Mouse (Mus musculus): ENCODE measurements around the gene Man1c1. TPM values are rescaled to one million over a fixed set of nuclear protein-coding genes. Genes with fewer than 3 reads are reported as not detected.

Man1c1 gene
- total and polyA plus RNA-seq, 2 experiments from 2014 or later: 3.8 to 14.8 TPM

- H3K36me3 ChIP-seq (replicated peaks; ENCODE audit: control insufficient read depth, insufficient read depth, low read length): peaks cover 51% of the 10 kb centered on the region
- 7% methylated on average over 5 of the region's 5 CpGs for whole genome bisulfite sequencing
Observed at GRCm38 (mm10) chr4:134543261-134543660, 160.8 kb downstream of the Man1c1 start.

DNA sequence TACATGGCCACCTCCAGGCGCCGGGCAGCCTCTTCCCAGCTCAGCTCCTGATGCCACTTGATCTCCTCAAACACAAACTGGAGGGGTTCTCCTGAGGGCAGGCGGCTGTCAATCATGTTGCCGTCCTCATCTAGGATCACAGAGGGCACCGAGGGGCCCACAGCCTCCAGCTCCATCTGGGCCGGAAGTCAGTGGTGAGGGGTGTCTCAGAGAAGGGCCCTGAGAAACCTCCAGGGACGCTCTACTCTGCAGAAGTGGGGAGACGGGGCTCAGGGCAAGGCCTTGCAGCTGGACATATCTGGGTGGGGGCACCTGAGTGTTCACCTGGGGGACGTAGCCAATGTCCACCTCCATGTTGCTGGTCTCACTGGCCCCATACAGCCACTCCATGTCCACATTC is 161.4 kb downstream of the Man1c1 start:
- Histone ChIP-seq H3K36me3 (replicated peaks; ENCODE audit: control insufficient read depth, insufficient read depth, low read length) (peaks cover 52% of the 10 kb centered on the region), H3K27ac (ENCODE audit: low read depth) (no peak overlapping the region), H3K4me2 (ENCODE audit: low read depth, low read length) (no peak overlapping the region), H3K4me3 (ENCODE audit: low read depth, low read length) (no peak overlapping the region), H3K9me3 (replicated peaks; ENCODE audit: control insufficient read depth, low read length) (no peaks in the 10 kb centered on the region), H3K9ac (replicated peaks; ENCODE audit: low read depth, low read length) (no peak overlapping the region), H3K27me3 (ENCODE audit: control insufficient read depth, insufficient read depth, low read length) (no peaks in the 10 kb centered on the region), H3K4me1 (ENCODE audit: control insufficient read depth, insufficient read depth) (0 out of 2 replicates have a peak, but pooled peaks cover 3% of the 10 kb centered on the region)
- ATAC-seq (ENCODE audit: insufficient read depth, low read depth) (no peak), DNase-seq (ENCODE audit: low spot score) (no peak)
- WGBS: 85% methylated on average over 9 of the region's 9 CpGs
- TF ChIP-seq EP300 (IDR thresholded peaks at IDR 0.05; ENCODE audit: low read depth) (no peak), CTCF (IDR thresholded peaks at IDR 0.05; ENCODE audit: low read depth) (no peak)

More at GRCm38 (mm10) chr4:134543261-134543660, 160.8 kb downstream of the Man1c1 start:
- Histone ChIP-seq H3K27me3 (ENCODE audit: control insufficient read depth, insufficient read depth, low read length) (no peaks in the 10 kb centered on the region), H3K4me1 (ENCODE audit: control insufficient read depth, insufficient read depth) (0 out of 2 replicates have a peak, but pooled peaks cover 3% of the 10 kb centered on the region), H3K4me3 (ENCODE audit: low read depth, low read length) (no peak overlapping the region), H3K4me2 (ENCODE audit: low read depth, low read length) (no peak overlapping the region), H3K9ac (replicated peaks; ENCODE audit: low read depth, low read length) (no peak overlapping the region), H3K27ac (ENCODE audit: low read depth) (no peak overlapping the region), H3K9me3 (replicated peaks; ENCODE audit: control insufficient read depth, low read length) (no peaks in the 10 kb centered on the region)
- ATAC-seq (ENCODE audit: insufficient read depth, low read depth): peak; percentile 57
- TF ChIP-seq EP300 (IDR thresholded peaks at IDR 0.05; ENCODE audit: low read depth) (no peak), CTCF (IDR thresholded peaks at IDR 0.05; ENCODE audit: low read depth) (peak; percentile 95)
- DNase-seq (ENCODE audit: low spot score): peak; percentile 80

DNA sequence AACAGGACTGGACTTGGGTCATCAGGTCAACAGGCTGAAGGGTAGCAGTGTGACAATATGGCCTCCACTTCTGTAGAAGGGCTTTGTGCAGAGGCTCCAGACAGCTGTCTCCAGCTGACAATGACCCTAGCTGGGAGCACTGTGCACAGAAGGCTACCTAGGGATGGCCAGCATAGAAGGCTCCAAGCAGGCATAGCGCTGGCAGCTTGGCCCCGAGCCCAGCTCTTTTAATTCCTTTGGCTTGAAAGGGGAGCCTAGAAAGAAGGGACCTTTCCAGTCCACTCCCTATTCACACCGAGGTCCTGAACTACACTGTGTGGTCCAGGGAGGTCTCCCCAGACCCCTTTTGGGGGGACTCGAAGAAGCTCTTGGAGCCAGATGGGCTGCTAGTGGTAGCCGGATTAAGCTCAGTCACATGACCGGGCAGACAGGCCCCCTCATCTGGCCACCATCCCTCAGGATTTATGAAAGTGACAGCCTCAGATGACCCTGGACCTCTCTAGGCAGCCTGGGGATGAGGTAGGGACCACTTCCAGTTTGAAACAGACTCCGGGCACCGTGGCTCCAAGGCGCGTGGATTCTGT is 165.0 kb downstream of the Man1c1 start:
- 69% methylated on average over 10 of the region's 10 CpGs for WGBS
- no peak for DNase-seq (ENCODE audit: low spot score)
- TF ChIP-seq CTCF (IDR thresholded peaks at IDR 0.05; ENCODE audit: low read depth) (no peak), EP300 (IDR thresholded peaks at IDR 0.05; ENCODE audit: low read depth) (no peak)
- Histone ChIP-seq H3K27ac (ENCODE audit: low read depth) (no peak overlapping the region), H3K4me1 (ENCODE audit: control insufficient read depth, insufficient read depth) (0 out of 2 replicates have a peak, but pooled peaks cover 10% of the 10 kb centered on the region), H3K4me2 (ENCODE audit: low read depth, low read length) (no peak overlapping the region), H3K27me3 (ENCODE audit: control insufficient read depth, insufficient read depth, low read length) (no peaks in the 10 kb centered on the region), H3K4me3 (ENCODE audit: low read depth, low read length) (no peak overlapping the region), H3K9ac (replicated peaks; ENCODE audit: low read depth, low read length) (no peak overlapping the region), H3K9me3 (replicated peaks; ENCODE audit: control insufficient read depth, low read length) (no peaks in the 10 kb centered on the region), H3K36me3 (replicated peaks; ENCODE audit: control insufficient read depth, insufficient read depth, low read length) (peaks cover 37% of the 10 kb centered on the region)
- ATAC-seq (ENCODE audit: insufficient read depth, low read depth): no peak

DNA sequence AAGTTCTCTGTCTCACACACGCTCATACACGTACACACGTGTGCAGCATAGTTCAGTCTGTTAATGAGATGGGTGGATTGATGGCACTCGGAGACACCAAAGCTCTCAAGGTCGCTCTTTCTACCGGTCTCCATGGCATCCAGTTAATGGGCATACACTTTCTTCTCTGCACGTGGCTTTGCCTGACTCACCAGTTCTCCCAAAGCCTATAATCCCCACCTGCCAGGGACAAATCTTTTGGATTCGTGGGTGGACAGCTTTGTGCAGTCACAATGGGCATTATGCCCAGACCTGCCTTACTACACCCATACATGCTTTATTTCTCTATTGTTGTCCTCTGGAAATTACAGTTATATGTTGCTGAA is 168.3 kb downstream of the Man1c1 start:
- peaks cover 25% of the 10 kb centered on the region for H3K4me1 ChIP-seq (ENCODE audit: control insufficient read depth, insufficient read depth)
- TF ChIP-seq CTCF (IDR thresholded peaks at IDR 0.05; ENCODE audit: low read depth) (no peak), EP300 (IDR thresholded peaks at IDR 0.05; ENCODE audit: low read depth) (no peak)
- no peaks in the 10 kb centered on the region for H3K9me3 ChIP-seq (replicated peaks; ENCODE audit: control insufficient read depth, low read length)
- H3K4me3 ChIP-seq (ENCODE audit: low read depth, low read length): peak overlapping the region; percentile 94
- no peak for ATAC-seq (ENCODE audit: insufficient read depth, low read depth)
- H3K36me3 ChIP-seq (replicated peaks; ENCODE audit: control insufficient read depth, insufficient read depth, low read length): peaks cover 16% of the 10 kb centered on the region
- peak overlapping the region; percentile 91; the same call in 1 of the 2 replicates for H3K9ac ChIP-seq (replicated peaks; ENCODE audit: low read depth, low read length)
- DNase-seq (ENCODE audit: low spot score): no peak
- no peaks in the 10 kb centered on the region for H3K27me3 ChIP-seq (ENCODE audit: control insufficient read depth, insufficient read depth, low read length)
- 10% methylated on average over 8 of the region's 8 CpGs for WGBS
- peak overlapping the region; percentile 93 for H3K4me2 ChIP-seq (ENCODE audit: low read depth, low read length)
- H3K27ac ChIP-seq (ENCODE audit: low read depth): peak overlapping the region; percentile 98

- peak; percentile 96 for ATAC-seq (ENCODE audit: insufficient read depth, low read depth)
- peaks cover 21% of the 10 kb centered on the region for H3K36me3 ChIP-seq (replicated peaks; ENCODE audit: control insufficient read depth, insufficient read depth, low read length)
- H3K4me1 ChIP-seq (ENCODE audit: control insufficient read depth, insufficient read depth): peaks cover 25% of the 10 kb centered on the region
- peak; percentile 98 for DNase-seq (ENCODE audit: low spot score)
- H3K4me3 ChIP-seq (ENCODE audit: low read depth, low read length): peak within 1 kb of the TSS; percentile 94
- peak within 1 kb of the TSS; percentile 98 for H3K27ac ChIP-seq (ENCODE audit: low read depth)
- peak within 1 kb of the TSS; percentile 91 for H3K9ac ChIP-seq (replicated peaks; ENCODE audit: low read depth, low read length)
- no peaks in the 10 kb centered on the region for H3K27me3 ChIP-seq (ENCODE audit: control insufficient read depth, insufficient read depth, low read length)
- TF ChIP-seq EP300 (IDR thresholded peaks at IDR 0.05; ENCODE audit: low read depth): 0 out of 2 replicates have a peak, but pooled peaks have one; percentile 37
- no peak for TF ChIP-seq CTCF (IDR thresholded peaks at IDR 0.05; ENCODE audit: low read depth)
- peak within 1 kb of the TSS; percentile 93 for H3K4me2 ChIP-seq (ENCODE audit: low read depth, low read length)
- under 1% methylated on average over 59 of the region's 71 CpGs for WGBS
- no peaks in the 10 kb centered on the region for H3K9me3 ChIP-seq (replicated peaks; ENCODE audit: control insufficient read depth, low read length)
Observed at GRCm38 (mm10) chr4:134534932-134535786, 168.9 kb downstream of the Man1c1 start, which contains the start of gene Mtfr1l. TSS of gene Mtfr1l (minus strand) at chr4:134535387.
